Mouse (Mus musculus): Measurements from ENCODE around the gene Clasrp. TPM values are rescaled to one million over a fixed set of nuclear protein-coding genes. Genes with fewer than 3 reads are reported as not detected.

Clasrp gene
- polyA plus RNA-seq (2012; rRNA removed) = 154 and 197 TPM in 2 replicates

DNA sequence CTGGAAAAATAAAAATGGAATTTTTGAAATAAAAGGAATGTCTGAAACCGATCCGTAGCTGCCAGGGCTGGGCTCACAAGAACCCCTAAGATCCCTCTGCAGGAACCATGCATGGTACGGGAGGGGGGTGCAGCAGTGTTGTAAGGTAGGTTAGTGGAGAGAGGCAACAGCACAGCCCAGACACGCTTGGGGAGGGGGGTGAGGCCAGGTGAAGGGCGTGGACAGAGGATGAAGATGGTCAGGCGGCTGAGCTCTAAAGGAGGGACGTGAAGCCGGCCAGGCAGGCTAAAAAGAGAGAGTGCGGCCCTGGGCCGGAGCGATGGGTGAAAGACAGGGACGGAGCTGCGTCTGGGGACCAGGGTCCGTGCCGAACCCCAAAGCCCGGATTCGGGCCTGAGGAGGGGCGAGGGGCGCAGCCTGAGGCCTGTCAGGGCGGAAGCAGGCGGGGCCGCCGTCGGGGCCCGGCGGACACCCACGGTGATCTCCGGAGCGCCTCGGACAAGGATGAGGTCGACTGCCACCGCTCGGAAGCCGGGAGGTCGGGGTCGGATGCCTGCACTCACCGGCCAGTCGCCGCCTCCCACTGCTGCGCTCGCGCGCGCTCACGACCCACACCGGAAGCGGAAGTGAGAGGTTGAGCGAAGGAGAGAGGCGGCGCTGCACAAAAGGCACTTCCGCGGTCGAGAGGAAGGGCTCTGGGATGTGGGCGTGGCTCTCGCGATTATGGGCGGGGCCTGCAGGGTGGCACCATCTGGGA is at the start of gene Clasrp:
Gene Clasrp (minus strand): TSS at position 638 of the 757 bp plus-strand sequence.
- peak; percentile 76; the same call in 1 of the 2 replicates for TF ChIP-seq POLR2A (IDR thresholded peaks at IDR 0.05; ENCODE audit: borderline replicate concordance, extremely low read depth, insufficient read depth, insufficient read length, poor library complexity, severe bottlenecking)
- no peak for TF ChIP-seq CTCF (IDR thresholded peaks at IDR 0.05; ENCODE audit: borderline replicate concordance, extremely low read depth, insufficient read depth, insufficient read length)
- peak; percentile 97 for DNase-seq (ENCODE audit: low read depth)

DNA sequence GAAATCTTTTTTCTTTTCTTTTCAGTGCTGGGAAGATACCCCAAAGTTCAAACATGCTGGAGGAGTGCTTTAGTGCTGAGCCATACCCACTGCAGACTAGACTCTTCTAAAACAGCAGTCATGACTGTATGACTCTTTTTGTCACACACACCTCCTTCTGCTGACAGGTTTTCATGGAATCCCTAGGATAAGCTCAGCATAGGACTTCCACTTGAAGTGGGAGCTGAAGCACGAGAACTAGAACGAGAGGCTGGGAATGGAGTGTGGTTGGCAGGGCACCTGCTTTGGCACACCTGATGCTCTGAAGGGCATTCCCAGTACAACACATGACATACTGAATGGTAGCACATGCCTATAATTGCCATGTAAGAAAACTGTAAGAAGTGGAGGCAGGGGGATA is 48.3 kb upstream of the Clasrp start:
- TF ChIP-seq POLR2A (IDR thresholded peaks at IDR 0.05; ENCODE audit: borderline replicate concordance, extremely low read depth, insufficient read depth, insufficient read length, poor library complexity, severe bottlenecking) (no peak), CTCF (IDR thresholded peaks at IDR 0.05; ENCODE audit: borderline replicate concordance, extremely low read depth, insufficient read depth, insufficient read length) (no peak)
- DNase-seq (ENCODE audit: low read depth) = no peak

DNA sequence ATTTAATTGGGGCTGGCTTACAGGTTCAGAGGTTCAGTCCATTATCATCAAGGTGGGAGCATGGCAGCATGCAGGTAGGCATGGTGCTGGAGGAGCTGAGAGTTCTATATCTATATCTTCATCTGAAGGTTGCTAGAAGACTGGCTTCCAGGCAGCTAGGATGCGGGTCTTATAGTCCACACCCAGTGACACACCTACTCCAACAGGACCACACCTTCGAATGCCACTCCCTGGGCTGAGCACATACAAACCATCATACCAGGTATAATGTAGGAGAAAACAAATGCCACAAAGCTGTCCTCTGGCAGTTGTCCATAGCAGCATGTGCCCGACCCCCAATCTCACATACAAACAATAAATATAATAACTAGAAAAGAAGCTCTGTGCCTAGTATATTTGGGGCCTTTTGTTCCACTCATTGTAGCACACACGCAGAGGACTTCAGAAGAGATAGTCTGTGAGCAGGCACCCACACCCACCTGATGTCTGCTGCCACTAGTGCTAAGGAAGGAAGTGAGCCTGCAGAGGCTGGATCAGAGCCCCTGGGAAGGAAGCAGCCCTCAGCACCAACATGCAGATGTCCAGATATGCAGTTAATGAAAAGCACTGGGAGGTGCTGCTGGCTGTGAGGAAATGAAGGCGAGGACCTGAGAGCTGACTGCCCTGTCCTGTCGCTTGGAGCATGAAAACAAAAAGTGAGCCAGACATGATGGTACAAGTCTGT is 46.9 kb upstream of the Clasrp start:
- TF ChIP-seq POLR2A (IDR thresholded peaks at IDR 0.05; ENCODE audit: borderline replicate concordance, extremely low read depth, insufficient read depth, insufficient read length, poor library complexity, severe bottlenecking) (no peak), CTCF (IDR thresholded peaks at IDR 0.05; ENCODE audit: borderline replicate concordance, extremely low read depth, insufficient read depth, insufficient read length) (no peak)
- DNase-seq (ENCODE audit: low read depth) = no peak

DNA sequence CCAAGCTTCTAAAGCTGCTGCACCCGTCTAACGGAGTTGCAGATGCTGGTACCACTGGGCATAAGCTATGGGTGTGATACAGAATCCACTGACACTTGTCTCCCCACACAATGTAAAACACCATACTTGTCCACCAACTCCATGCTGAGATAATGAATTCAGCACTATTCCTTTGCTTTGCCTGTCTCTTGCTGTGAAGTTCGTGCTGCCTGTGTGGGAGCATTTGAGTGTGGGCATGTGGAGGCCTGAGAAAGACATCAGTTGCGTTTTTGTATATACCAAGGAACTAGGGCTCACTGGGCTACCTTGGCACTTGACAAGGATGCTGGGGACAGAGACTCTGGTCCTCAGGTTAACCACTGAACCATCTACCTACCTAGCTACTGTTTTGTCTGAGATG is 36.9 kb upstream of the Clasrp start:
- TF ChIP-seq POLR2A (IDR thresholded peaks at IDR 0.05; ENCODE audit: borderline replicate concordance, extremely low read depth, insufficient read depth, insufficient read length, poor library complexity, severe bottlenecking) (no peak), CTCF (IDR thresholded peaks at IDR 0.05; ENCODE audit: borderline replicate concordance, extremely low read depth, insufficient read depth, insufficient read length) (no peak)
- no peak for DNase-seq (ENCODE audit: low read depth)

DNA sequence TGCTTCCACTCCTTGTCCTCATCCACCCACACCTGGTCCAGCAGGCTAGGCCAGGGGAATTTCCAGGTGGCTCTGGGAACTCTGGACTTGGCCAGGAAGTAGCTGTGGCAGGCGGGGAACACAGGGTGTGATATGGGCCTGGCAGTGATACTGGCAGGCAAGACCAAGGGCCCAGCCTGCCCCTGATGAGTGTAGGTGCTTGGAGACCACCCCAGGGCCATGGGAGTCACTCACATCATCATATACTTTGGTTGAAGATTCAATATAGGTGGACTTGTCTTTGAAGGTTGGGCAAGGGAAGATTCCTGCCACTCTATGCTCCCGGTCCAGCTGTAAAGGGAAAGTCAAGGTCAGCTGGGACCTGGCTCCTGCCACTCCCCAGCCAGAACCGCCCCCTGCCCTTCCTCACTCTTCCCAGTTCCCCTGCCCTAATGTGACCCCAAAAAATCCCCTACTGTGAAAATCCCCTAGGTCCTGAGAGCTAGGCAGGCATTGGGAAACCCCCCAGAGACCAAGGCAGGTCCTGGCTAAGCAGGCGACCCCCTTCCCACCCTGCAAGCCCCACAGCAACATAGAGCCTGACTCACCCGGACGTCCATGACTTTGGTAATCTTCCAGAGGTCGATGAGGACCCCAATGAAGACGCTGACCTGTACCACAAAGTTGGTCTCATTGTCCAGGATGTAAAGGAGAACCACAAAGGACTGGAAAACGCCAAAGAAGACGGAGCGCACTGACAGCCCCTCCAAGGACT is 31.0 kb upstream of the Clasrp start:
- TF ChIP-seq POLR2A (IDR thresholded peaks at IDR 0.05; ENCODE audit: borderline replicate concordance, extremely low read depth, insufficient read depth, insufficient read length, poor library complexity, severe bottlenecking) (no peak), CTCF (IDR thresholded peaks at IDR 0.05; ENCODE audit: borderline replicate concordance, extremely low read depth, insufficient read depth, insufficient read length) (no peak)
- no peak for DNase-seq (ENCODE audit: low read depth)

DNA sequence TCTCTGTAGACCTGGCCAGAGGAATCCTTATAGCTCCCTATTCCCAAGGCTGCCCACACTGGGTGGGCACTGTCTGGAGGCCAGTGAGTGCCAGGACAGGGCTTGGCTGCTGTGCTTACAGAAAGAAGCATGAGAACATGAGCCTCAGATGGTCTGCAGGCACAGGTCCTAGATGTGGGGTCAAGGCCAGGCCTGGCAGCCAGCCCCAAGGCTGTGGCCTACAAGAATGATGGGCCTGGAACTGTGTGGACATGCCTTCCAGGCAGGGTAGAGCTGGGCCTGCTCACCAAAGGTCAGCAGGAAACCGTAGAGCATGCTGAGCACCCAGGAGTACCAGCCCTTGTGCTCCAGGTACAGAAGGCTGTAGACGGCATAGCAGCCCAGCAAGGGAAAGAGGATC is 30.3 kb upstream of the Clasrp start:
- TF ChIP-seq CTCF (IDR thresholded peaks at IDR 0.05; ENCODE audit: borderline replicate concordance, extremely low read depth, insufficient read depth, insufficient read length) = no peak
- TF ChIP-seq POLR2A (IDR thresholded peaks at IDR 0.05; ENCODE audit: borderline replicate concordance, extremely low read depth, insufficient read depth, insufficient read length, poor library complexity, severe bottlenecking) = no peak
- DNase-seq (ENCODE audit: low read depth) = no peak

DNA sequence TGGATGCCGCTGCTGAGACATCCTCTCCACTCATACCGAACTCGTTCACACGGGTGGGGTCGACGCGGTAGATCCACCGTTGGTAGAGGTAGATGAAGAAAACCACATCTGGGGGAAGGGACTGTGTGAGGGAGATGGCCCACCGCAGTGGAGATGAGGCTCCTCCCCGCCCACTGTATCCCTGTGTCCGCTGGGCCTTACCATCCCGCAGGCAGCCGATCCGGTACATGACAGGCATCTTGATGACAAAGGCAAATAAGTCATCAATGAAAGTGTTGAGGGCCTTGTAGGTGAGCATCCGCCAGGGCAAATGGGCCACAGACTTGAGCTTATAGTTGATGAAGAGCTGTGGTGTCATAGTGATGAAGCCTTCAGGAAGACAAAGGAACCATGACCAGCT is 29.6 kb upstream of the Clasrp start:
- TF ChIP-seq POLR2A (IDR thresholded peaks at IDR 0.05; ENCODE audit: borderline replicate concordance, extremely low read depth, insufficient read depth, insufficient read length, poor library complexity, severe bottlenecking) (no peak), CTCF (IDR thresholded peaks at IDR 0.05; ENCODE audit: borderline replicate concordance, extremely low read depth, insufficient read depth, insufficient read length) (no peak)
- no peak for DNase-seq (ENCODE audit: low read depth)

DNA sequence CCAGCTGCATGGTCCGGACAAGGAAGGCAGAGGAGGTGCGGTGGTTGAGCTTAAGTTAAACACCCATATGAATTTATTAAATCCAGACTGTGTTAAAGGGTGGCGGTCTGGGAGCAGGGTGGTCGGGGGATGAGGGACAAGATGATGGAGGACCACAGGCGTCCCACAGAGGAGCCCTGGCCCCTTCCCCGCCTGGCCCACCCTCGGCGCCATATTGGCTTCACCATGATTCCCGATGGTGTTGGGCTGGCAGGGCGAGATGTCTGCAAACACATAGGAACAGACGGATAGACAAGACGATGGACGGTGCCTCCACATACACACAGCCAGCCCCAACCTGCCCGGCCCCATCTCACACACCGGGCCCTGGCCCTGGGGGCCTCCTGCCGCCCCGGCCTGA is 28.9 kb upstream of the Clasrp start:
- no peak for TF ChIP-seq CTCF (IDR thresholded peaks at IDR 0.05; ENCODE audit: borderline replicate concordance, extremely low read depth, insufficient read depth, insufficient read length)
- no peak for TF ChIP-seq POLR2A (IDR thresholded peaks at IDR 0.05; ENCODE audit: borderline replicate concordance, extremely low read depth, insufficient read depth, insufficient read length, poor library complexity, severe bottlenecking)
- DNase-seq (ENCODE audit: low read depth) = no peak

DNA sequence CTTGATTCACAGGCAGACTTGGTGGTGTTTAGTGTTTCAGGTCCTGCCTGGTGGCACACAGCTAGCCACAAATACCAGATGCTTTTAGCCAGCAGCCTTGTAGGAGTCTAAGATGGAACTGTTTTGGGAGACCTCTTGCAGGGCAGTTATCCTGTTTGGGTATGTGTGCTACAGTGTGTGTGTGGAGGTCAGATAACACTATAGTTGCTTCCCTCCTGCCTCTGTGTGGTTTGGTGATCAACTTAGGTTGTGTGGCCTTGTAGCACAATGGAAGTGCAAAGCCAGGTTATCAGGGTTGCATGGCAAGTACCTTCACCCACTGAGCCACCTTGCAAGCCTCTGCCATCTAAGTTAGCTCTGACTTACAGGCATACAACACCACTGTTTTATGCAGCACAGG is 28.4 kb upstream of the Clasrp start:
- no peak for DNase-seq (ENCODE audit: low read depth)

DNA sequence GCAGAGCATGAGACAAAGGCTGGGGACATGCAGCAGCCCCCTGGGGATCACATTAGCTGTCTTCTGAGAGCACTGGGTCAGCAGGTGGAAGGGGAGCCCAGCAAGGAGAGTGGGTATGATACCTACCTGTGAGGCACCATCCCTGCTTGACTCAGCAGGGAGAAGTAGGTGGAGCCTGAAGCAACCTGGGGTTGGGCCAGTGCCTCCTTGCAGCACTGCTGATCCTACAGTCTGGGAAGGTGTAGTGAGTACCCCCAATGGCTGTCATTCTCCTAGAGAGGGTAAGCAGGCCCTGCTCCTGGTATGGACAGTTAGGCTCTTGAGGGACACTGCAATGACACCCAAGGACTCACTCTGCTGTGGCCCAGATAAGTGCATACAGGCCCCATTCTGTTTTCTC is 28.0 kb upstream of the Clasrp start:
- DNase-seq (ENCODE audit: low read depth) = no peak
- no peak for TF ChIP-seq CTCF (IDR thresholded peaks at IDR 0.05; ENCODE audit: borderline replicate concordance, extremely low read depth, insufficient read depth, insufficient read length)
- TF ChIP-seq POLR2A (IDR thresholded peaks at IDR 0.05; ENCODE audit: borderline replicate concordance, extremely low read depth, insufficient read depth, insufficient read length, poor library complexity, severe bottlenecking) = no peak

More for the DNA sequence above, 28.4 kb upstream of the Clasrp start:
- no peak for TF ChIP-seq POLR2A (IDR thresholded peaks at IDR 0.05; ENCODE audit: borderline replicate concordance, extremely low read depth, insufficient read depth, insufficient read length, poor library complexity, severe bottlenecking)

DNA sequence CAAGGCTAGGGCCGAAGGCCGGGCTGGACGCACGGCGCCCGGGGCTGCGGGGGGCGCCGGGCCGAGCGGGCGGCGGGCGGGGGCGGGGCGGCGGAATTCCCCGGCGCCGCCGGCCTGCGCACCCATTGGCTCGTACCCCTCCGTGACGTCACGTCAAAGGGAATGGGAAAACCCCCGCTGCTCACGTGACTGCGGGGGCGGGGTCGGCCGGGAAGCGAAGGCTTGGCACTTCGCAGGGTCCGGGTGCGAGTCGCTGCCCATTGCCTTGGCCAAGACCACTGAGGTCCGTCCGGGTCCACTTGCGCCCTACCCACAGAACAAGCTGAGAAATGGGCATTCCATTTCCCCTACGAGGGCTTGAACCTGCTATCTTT is 25.1 kb upstream of the Clasrp start, which contains the start of gene Relb:
Gene Relb (minus strand): TSS at position 78 of the 374 bp plus-strand sequence.
- TF ChIP-seq POLR2A (IDR thresholded peaks at IDR 0.05; ENCODE audit: borderline replicate concordance, extremely low read depth, insufficient read depth, insufficient read length, poor library complexity, severe bottlenecking) (no peak), CTCF (IDR thresholded peaks at IDR 0.05; ENCODE audit: borderline replicate concordance, extremely low read depth, insufficient read depth, insufficient read length) (no peak)
- peak; percentile 91 for DNase-seq (ENCODE audit: low read depth)

Measured in brain, embryonic 14.5 days (tissue).